Mouse (Mus musculus) layer of hippocampus, adult 11-12 months (tissue): Measurements from ENCODE around the gene Olfr43.

Experiments
- DNase-seq: peaks from one replicate; pipeline ENCODE4 v3.0.0; 2022; ENCODE audit warnings: low spot score

Gene Olfr43

GRCm38 (mm10) chr11:74211279-74211678, at the start of gene Olfr43:
TSS of gene Olfr43 (minus strand) at chr11:74211379.
- DNase-seq: no peak

DNA sequence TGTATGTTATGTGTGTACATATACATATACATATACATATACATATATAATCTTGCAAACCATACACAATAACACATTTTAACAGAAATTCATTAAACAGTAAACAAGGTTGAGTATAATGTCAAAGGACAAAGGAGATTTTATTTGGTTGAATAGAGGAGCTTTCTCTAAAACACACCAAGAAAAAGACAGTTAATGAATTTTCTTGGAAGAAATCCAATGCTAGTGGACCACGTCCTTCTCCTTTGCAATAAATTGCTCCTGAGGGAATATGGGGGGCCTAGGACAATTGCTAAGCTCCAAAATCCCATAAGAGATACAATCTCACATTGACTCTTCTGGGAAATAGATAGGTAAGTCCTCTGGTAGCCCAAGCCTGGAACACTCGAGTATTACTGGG, 48.3 kb upstream of the Olfr43 start, which contains the start of gene Olfr406:
Gene Olfr406, plus strand, starts transcription at position 301 of the 400 bp plus-strand sequence.
- no peak for DNase-seq

DNA sequence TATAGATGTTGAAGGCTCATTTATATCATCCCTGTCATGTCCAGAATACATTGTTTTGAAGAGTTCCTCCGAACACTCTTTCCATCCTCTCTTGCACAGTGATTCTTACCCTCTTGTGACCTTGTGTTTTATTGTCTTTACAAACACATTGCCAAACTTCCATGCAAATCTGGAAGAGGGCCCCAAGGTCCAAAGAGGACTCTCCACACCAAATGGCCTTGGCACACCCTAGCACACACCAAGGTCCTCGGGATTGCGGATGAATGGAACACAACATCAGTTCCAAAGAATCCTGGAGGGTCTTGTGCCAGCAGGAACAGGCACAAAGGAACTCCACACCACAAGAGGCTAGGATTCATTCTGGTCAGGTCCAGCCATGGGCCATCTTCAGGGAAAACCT, 30.0 kb upstream of the Olfr43 start:
- no peak for DNase-seq

- DNase-seq: no peak
Observed at GRCm38 (mm10) chr11:74185949-74186348, 25.2 kb downstream of the Olfr43 start, which contains the start of gene Olfr403. TSS of gene Olfr403 (plus strand) at chr11:74186249.

- no peak for DNase-seq
Observed at GRCm38 (mm10) chr11:74183745-74184144, 27.4 kb downstream of the Olfr43 start.

- no peak for DNase-seq
Observed at GRCm38 (mm10) chr11:74183168-74183567, 28.0 kb downstream of the Olfr43 start.

DNA sequence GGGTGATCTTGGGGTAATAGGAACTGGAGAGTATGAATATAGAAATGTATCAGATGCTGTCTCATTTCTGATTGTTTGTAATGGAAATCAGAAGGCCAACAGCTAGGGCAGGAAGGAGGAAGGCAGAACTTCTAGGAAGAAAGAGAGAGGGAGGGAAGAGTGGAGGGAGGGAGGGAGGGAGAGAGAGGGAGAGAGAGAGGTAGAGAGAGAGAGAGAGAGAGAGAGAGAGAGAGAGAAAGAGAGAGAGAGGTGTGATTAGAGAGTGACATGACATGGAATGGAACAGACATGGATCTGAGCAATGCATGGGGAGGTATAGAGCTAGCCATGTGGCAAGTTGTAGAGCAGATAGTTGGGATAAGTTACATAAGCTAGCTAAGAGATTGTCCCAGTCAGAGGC, 42.4 kb downstream of the Olfr43 start:
- no peak for DNase-seq
